ENCODE assay signal across 25 mouse cellular contexts in the genomic region with DNA sequence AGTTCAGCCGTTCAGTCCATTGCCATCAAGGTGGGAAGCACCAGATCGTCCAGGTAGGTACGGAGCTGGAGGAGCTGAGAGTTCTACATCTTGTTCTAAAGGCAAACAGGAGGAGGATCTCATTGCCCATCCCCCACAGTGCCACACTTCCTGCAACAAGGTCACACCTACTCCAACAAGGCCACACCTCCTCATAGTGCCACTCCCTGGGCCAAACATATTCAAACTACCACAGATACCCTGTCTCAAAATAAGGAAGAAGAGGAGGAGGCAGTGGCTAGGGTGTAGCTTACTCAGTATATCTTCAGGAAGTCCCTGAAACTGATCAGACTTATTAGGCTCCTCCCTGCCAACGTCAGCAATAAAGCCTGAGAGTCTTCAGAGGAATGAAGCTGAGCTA. TPM values are rescaled to one million over a fixed set of nuclear protein-coding genes. Genes with fewer than 3 reads are reported as not detected.
DNase-seq lines count a peak whose midpoint lies in the region; ATAC-seq and TF ChIP-seq lines count a peak whose summit lies in the region.
"Had no signal": no experiment of that assay in that cellular context is flagged by ENCODE, and none has a peak within 500 bp of the region (broad histone marks: within the 10 kb centered on the region; RNA-seq: fewer than 3 reads in every experiment).

No protein-coding gene starts in this region.

- TF ChIP-seq CTCF in MEL (IDR thresholded peaks at IDR 0.05 in 2 of 3, conservative IDR thresholded peaks at IDR 0.05 in 1 of 3; ENCODE audit: control insufficient read depth in 1 of 3, insufficient read depth in 1 of 3, low read depth in 2 of 3, low read length in 3 of 3, poor library complexity in 1 of 3, severe bottlenecking in 1 of 3): no peak
- TF ChIP-seq CTCF in intestine, postnatal 0 days (IDR thresholded peaks at IDR 0.05; ENCODE audit: low read depth): no peak

- peaks cover 0 to 2% of the 10 kb centered on the region in 2 experiments; a peak in 1 of 4 replicates for H3K36me3 ChIP-seq in MEL (ENCODE audit: control insufficient read depth in 1 of 2, insufficient read depth in 2 of 2, low read length in 2 of 2)
- H3K36me3 ChIP-seq in intestine, postnatal 0 days (ENCODE audit: control insufficient read depth, insufficient read depth): no peaks in the 10 kb centered on the region
- H3K36me3 ChIP-seq: embryonic facial prominence, embryonic 13.5 days; embryonic facial prominence, embryonic 15.5 days; forebrain, embryonic 10.5 days; forebrain, embryonic 12.5 days; G1E had no signal

- TF ChIP-seq RAD21 in MEL (IDR thresholded peaks at IDR 0.05; ENCODE audit: low read depth, low read length): no peak

- no peaks in the 10 kb centered on the region for H3K79me2 ChIP-seq in MEL (ENCODE audit: control insufficient read depth, insufficient read depth, low read length, poor library complexity)

- no peak for TF ChIP-seq EP300 in MEL (IDR thresholded peaks at IDR 0.05; ENCODE audit: low read depth in 1 of 2, low read length in 2 of 2)

- no peaks in the 10 kb centered on the region for H3K27me3 ChIP-seq in MEL (ENCODE audit: control insufficient read depth in 1 of 2, insufficient read depth in 2 of 2, low read length in 2 of 2)
- H3K27me3 ChIP-seq in intestine, postnatal 0 days (replicated peaks; ENCODE audit: control insufficient read depth, insufficient read depth, low read length): no peaks in the 10 kb centered on the region
- H3K27me3 ChIP-seq: embryonic facial prominence, embryonic 13.5 days; embryonic facial prominence, embryonic 15.5 days; forebrain, embryonic 12.5 days had no signal

- ATAC-seq in intestine, postnatal 0 days: no peak
- ATAC-seq: forebrain, embryonic 14.5 days; forebrain, embryonic 16.5 days had no signal

- DNase-seq in ES-CJ7 (ENCODE audit: low read depth, low spot score): peak; percentile 66
- DNase-seq in MEL (ENCODE audit: low read depth, low spot score): peak; percentile 27
- peak; percentile 65 for DNase-seq in ZHBTc4 (ENCODE audit: low read depth, low spot score)
- DNase-seq in ovary, postnatal 14 days (ENCODE audit: low spot score): no peak
- DNase-seq: adrenal gland, adult 2 months; adrenal gland, postnatal 10 days; adrenal gland, postnatal 25 days; cerebellum, adult 11 months; cerebellum, adult 18-20 months; cerebellum, adult 8-10 months; cerebellum, adult 9-11 months; cerebellum, postnatal 14 days; cerebellum, postnatal 36 days; embryo, embryonic 11 days had no signal

- H3K27ac ChIP-seq in MEL (ENCODE audit: control insufficient read depth, low read depth, low read length): no peak overlapping the region
- H3K27ac ChIP-seq in intestine, postnatal 0 days (ENCODE audit: low read depth, low read length): no peak overlapping the region
- H3K27ac ChIP-seq: embryonic facial prominence, embryonic 13.5 days; embryonic facial prominence, embryonic 15.5 days; forebrain, embryonic 10.5 days; forebrain, embryonic 12.5 days had no signal

- no peak for TF ChIP-seq POLR2A in MEL (IDR thresholded peaks at IDR 0.05; ENCODE audit: control insufficient read depth in 1 of 2, insufficient read depth in 1 of 2, low read depth in 1 of 2, low read length in 2 of 2, poor library complexity in 1 of 2)

- 80% methylated on average over 4 of the region's 4 CpGs for WGBS in intestine, postnatal 0 days

- H3K4me1 ChIP-seq in MEL (ENCODE audit: control insufficient read depth in 1 of 2, insufficient read depth in 2 of 2, low read length in 2 of 2): peaks cover 0 to 6% of the 10 kb centered on the region in 2 experiments; a peak in 2 of 4 replicates
- H3K4me1 ChIP-seq in intestine, postnatal 0 days (replicated peaks; ENCODE audit: control insufficient read depth, insufficient read depth, low read length): no peaks in the 10 kb centered on the region
- H3K4me1 ChIP-seq: embryonic facial prominence, embryonic 13.5 days; embryonic facial prominence, embryonic 15.5 days; forebrain, embryonic 10.5 days; forebrain, embryonic 12.5 days had no signal

- H3K9me3 ChIP-seq in MEL (replicated peaks; ENCODE audit: insufficient read depth, low read length): no peaks in the 10 kb centered on the region
- no peaks in the 10 kb centered on the region for H3K9me3 ChIP-seq in intestine, postnatal 0 days (ENCODE audit: control insufficient read depth)
- H3K9me3 ChIP-seq: embryonic facial prominence, embryonic 13.5 days; embryonic facial prominence, embryonic 15.5 days; forebrain, embryonic 10.5 days; forebrain, embryonic 12.5 days had no signal

- no peak overlapping the region for H3K4me2 ChIP-seq in intestine, postnatal 0 days (replicated peaks; ENCODE audit: low read depth)
- H3K4me2 ChIP-seq: embryonic facial prominence, embryonic 13.5 days; embryonic facial prominence, embryonic 15.5 days; forebrain, embryonic 12.5 days had no signal

- H3K4me3 ChIP-seq in MEL (ENCODE audit: control insufficient read depth in 1 of 2, insufficient read depth in 1 of 2, low read depth in 2 of 2, low read length in 2 of 2): no peak overlapping the region
- H3K4me3 ChIP-seq in intestine, postnatal 0 days (ENCODE audit: low read depth, low read length): no peak overlapping the region
- H3K4me3 ChIP-seq: embryonic facial prominence, embryonic 13.5 days; embryonic facial prominence, embryonic 15.5 days; erythroblast, embryonic 14.5 days; forebrain, embryonic 10.5 days; forebrain, embryonic 12.5 days had no signal

- no peak overlapping the region for H3K9ac ChIP-seq in MEL (ENCODE audit: control insufficient read depth, low read depth, low read length, poor library complexity, severe bottlenecking)
- no peak overlapping the region for H3K9ac ChIP-seq in intestine, postnatal 0 days (ENCODE audit: low read depth, low read length)
- H3K9ac ChIP-seq: embryonic facial prominence, embryonic 13.5 days; embryonic facial prominence, embryonic 15.5 days; forebrain, embryonic 12.5 days had no signal

TF ChIP-seq in MEL, 35 proteins besides CTCF, POLR2A, EP300 and RAD21:
- TF ChIP-seq MXI1 (IDR thresholded peaks at IDR 0.05; ENCODE audit: low read depth, low read length) (no peak), ELF1 (IDR thresholded peaks at IDR 0.05; ENCODE audit: low read depth, low read length) (peak; percentile 40; the same call in 1 of the 2 replicates)

RNA-seq across cellular contexts. Expression of gene Nrsn2, which starts 7.8 kb away (rescaled TPM):
- not detected in 2 replicates for total RNA-seq in MEL (2012; rRNA removed)
- not detected for polyA plus RNA-seq in MEL (2012; ENCODE audit: insufficient read depth in 1 of 2, insufficient read length in 2 of 2, low read depth in 1 of 2, low replicate concordance in 2 of 2, missing spikeins in 1 of 2)
- 4.1 and 4.7 TPM in 2 replicates for polyA plus RNA-seq in intestine, postnatal 0 days (2015; fragmentation: Nextera tagmentation; extraction: Ambion mirVana)
- total RNA-seq: common myeloid progenitor, adult 5-6 weeks; G1E had no signal
- polyA plus RNA-seq: C2C12; erythroblast, embryonic 14.5 days; G1E had no signal

RNA-seq across cellular contexts. Expression of gene Sox12, which starts 13.7 kb away (rescaled TPM):
- total RNA-seq in MEL (2012; rRNA removed): 1.5 and 2.0 TPM in 2 replicates
- 10 to 100 TPM in 1 of 2 experiments, not detected in 1; 24.7 TPM for polyA plus RNA-seq in MEL (2012; ENCODE audit: insufficient read depth in 1 of 2, insufficient read length in 2 of 2, low read depth in 1 of 2, low replicate concordance in 2 of 2, missing spikeins in 1 of 2)
- 2.8 and 3.1 TPM in 2 replicates for polyA plus RNA-seq in intestine, postnatal 0 days (2015; fragmentation: Nextera tagmentation; extraction: Ambion mirVana)

RNA-seq across cellular contexts. Expression of gene Zcchc3, which starts 30.6 kb away (rescaled TPM):
- 5.1 and 5.7 TPM in 2 replicates for total RNA-seq in MEL (2012; rRNA removed)
- 10 to 100 TPM in 1 of 2 experiments, not detected in 1; 12.1 TPM for polyA plus RNA-seq in MEL (2012; ENCODE audit: insufficient read depth in 1 of 2, insufficient read length in 2 of 2, low read depth in 1 of 2, low replicate concordance in 2 of 2, missing spikeins in 1 of 2)
- 15.7 and 18.1 TPM in 2 replicates for polyA plus RNA-seq in intestine, postnatal 0 days (2015; fragmentation: Nextera tagmentation; extraction: Ambion mirVana)
- polyA plus RNA-seq: C2C12 had no signal

RNA-seq across cellular contexts. Expression of gene 6820408C15Rik, which starts 31.2 kb away (rescaled TPM):
- 0.08 and 0.13 TPM in 2 replicates for total RNA-seq in MEL (2012; rRNA removed)
- under 1 TPM in 1 of 2 experiments, not detected in 1; 0.31 TPM for polyA plus RNA-seq in MEL (2012; ENCODE audit: insufficient read depth in 1 of 2, insufficient read length in 2 of 2, low read depth in 1 of 2, low replicate concordance in 2 of 2, missing spikeins in 1 of 2)
- polyA plus RNA-seq in intestine, postnatal 0 days (2015; fragmentation: Nextera tagmentation; extraction: Ambion mirVana): 0.34 and 0.37 TPM in 2 replicates
- total RNA-seq: adrenal gland, postnatal 25 days; common myeloid progenitor, adult 5-6 weeks had no signal
- polyA plus RNA-seq: erythroblast, embryonic 14.5 days had no signal

RNA-seq across cellular contexts. Expression of gene Trib3, which starts 40.4 kb away (rescaled TPM):
- 6.1 and 62.9 TPM in 2 replicates for total RNA-seq in MEL (2012; rRNA removed)
- 10 to 100 TPM in 1 of 2 experiments, not detected in 1; 34.9 TPM for polyA plus RNA-seq in MEL (2012; ENCODE audit: insufficient read depth in 1 of 2, insufficient read length in 2 of 2, low read depth in 1 of 2, low replicate concordance in 2 of 2, missing spikeins in 1 of 2)
- 2.5 and 2.9 TPM in 2 replicates for polyA plus RNA-seq in intestine, postnatal 0 days (2015; fragmentation: Nextera tagmentation; extraction: Ambion mirVana)
- total RNA-seq: common myeloid progenitor, adult 5-6 weeks had no signal
